27 mouse cellular contexts compared by ENCODE assay signal in genomic region chr6:97400446-97400845, GRCm38 (mm10).
A peak's percentile ranks its signal among the peaks of the same experiment; 100 is the strongest.
DNase-seq lines count a peak whose midpoint lies in the region; ATAC-seq lines count a peak whose summit lies in the region.
"Had no signal": no experiment of that assay in that cellular context is flagged by ENCODE, and none has a peak within 500 bp of the region (broad histone marks: within the 10 kb centered on the region; RNA-seq: fewer than 3 reads in every experiment).

No protein-coding gene starts in this region.

- no peak overlapping the region for H3K4me3 ChIP-seq in midbrain, embryonic 10.5 days
- H3K4me3 ChIP-seq in midbrain, embryonic 15.5 days = no peak overlapping the region
- H3K4me3 ChIP-seq: embryonic facial prominence, embryonic 12.5 days; embryonic facial prominence, embryonic 15.5 days; heart, embryonic 12.5 days; heart, embryonic 15.5 days; hindbrain, embryonic 10.5 days; hindbrain, embryonic 13.5 days; intestine, embryonic 15.5 days had no signal

- H3K27me3 ChIP-seq in midbrain, embryonic 10.5 days (ENCODE audit: low read depth, poor library complexity, severe bottlenecking) = 0 out of 2 replicates have a peak, but pooled peaks cover 4% of the 10 kb centered on the region
- no peaks in the 10 kb centered on the region for H3K27me3 ChIP-seq in midbrain, embryonic 15.5 days (replicated peaks)
- H3K27me3 ChIP-seq: CH12.LX; embryonic facial prominence, embryonic 12.5 days; embryonic facial prominence, embryonic 15.5 days; hindbrain, embryonic 13.5 days; intestine, embryonic 15.5 days; Patski had no signal

- no peaks in the 10 kb centered on the region for H3K9me3 ChIP-seq in midbrain, embryonic 10.5 days (replicated peaks)
- H3K9me3 ChIP-seq in midbrain, embryonic 15.5 days = no peaks in the 10 kb centered on the region
- H3K9me3 ChIP-seq: embryonic facial prominence, embryonic 12.5 days; embryonic facial prominence, embryonic 15.5 days; heart, embryonic 12.5 days; heart, embryonic 15.5 days; hindbrain, embryonic 10.5 days; hindbrain, embryonic 13.5 days; intestine, embryonic 15.5 days had no signal

- WGBS in midbrain, embryonic 10.5 days = 93% methylated on average over 6 of the region's 6 CpGs
- 89% methylated on average over 6 of the region's 6 CpGs for WGBS in midbrain, embryonic 15.5 days

- H3K4me2 ChIP-seq in midbrain, embryonic 15.5 days = no peak overlapping the region
- H3K4me2 ChIP-seq: embryonic facial prominence, embryonic 12.5 days; embryonic facial prominence, embryonic 15.5 days; heart, embryonic 12.5 days; heart, embryonic 15.5 days; hindbrain, embryonic 13.5 days; intestine, embryonic 15.5 days had no signal

- H3K27ac ChIP-seq in midbrain, embryonic 10.5 days (replicated peaks) = 0 out of 2 replicates have a peak overlapping the region, but pooled peaks have one; percentile 28
- no peak overlapping the region for H3K27ac ChIP-seq in midbrain, embryonic 15.5 days
- H3K27ac ChIP-seq: embryonic facial prominence, embryonic 12.5 days; embryonic facial prominence, embryonic 15.5 days; heart, embryonic 15.5 days; hindbrain, embryonic 10.5 days; hindbrain, embryonic 13.5 days; intestine, embryonic 15.5 days had no signal

- DNase-seq in gastrocnemius, adult 18-20 months (ENCODE audit: low spot score) = peak; percentile 62
- no peak for DNase-seq in gastrocnemius, postnatal 4 days (ENCODE audit: low spot score in 2 of 2)
- no peak for DNase-seq in midbrain, embryonic 10.5 days (ENCODE audit: low spot score)
- peak; percentile 14 for DNase-seq in gastrocnemius, postnatal 10 days
- peak; percentile 47 for DNase-seq in skeletal muscle tissue, adult 2 months (ENCODE audit: low read depth, low spot score)
- no peak for DNase-seq in adrenal gland, adult 8-10 months
- no peak for DNase-seq in lung, postnatal 14 days
- DNase-seq: adrenal gland, postnatal 14 days; cerebellum, adult 11 months; cerebellum, adult 2 months; cerebellum, adult 9-11 months; cerebellum, postnatal 25 days; heart, postnatal 10 days; heart, postnatal 36 days had no signal

- no peak overlapping the region for H3K9ac ChIP-seq in midbrain, embryonic 15.5 days
- H3K9ac ChIP-seq: embryonic facial prominence, embryonic 12.5 days; embryonic facial prominence, embryonic 15.5 days; heart, embryonic 12.5 days; heart, embryonic 15.5 days; hindbrain, embryonic 13.5 days; intestine, embryonic 15.5 days had no signal

- no peaks in the 10 kb centered on the region; the same call in 1 of the 2 replicates for H3K36me3 ChIP-seq in midbrain, embryonic 10.5 days
- no peaks in the 10 kb centered on the region for H3K36me3 ChIP-seq in midbrain, embryonic 15.5 days (replicated peaks)
- H3K36me3 ChIP-seq: embryonic facial prominence, embryonic 12.5 days; embryonic facial prominence, embryonic 15.5 days; G1E; heart, embryonic 12.5 days; heart, embryonic 15.5 days; hindbrain, embryonic 13.5 days; intestine, embryonic 15.5 days had no signal

- H3K4me1 ChIP-seq in midbrain, embryonic 10.5 days = peaks cover 42% of the 10 kb centered on the region
- H3K4me1 ChIP-seq in midbrain, embryonic 15.5 days = peaks cover 20% of the 10 kb centered on the region

- ATAC-seq in midbrain, embryonic 15.5 days (replicated peaks) = no peak
- ATAC-seq: forebrain, embryonic 14.5 days; hindbrain, embryonic 16.5 days; intestine, embryonic 15.5 days; Patski had no signal

Comparison
In these comparisons a context has a peak if more than half of its experiments do, and no peak if none do; other contexts are left out.
1. DNase-seq: peak in gastrocnemius, adult 18-20 months (single experiment), gastrocnemius, postnatal 10 days (single experiment) and skeletal muscle tissue, adult 2 months (single experiment); none in gastrocnemius, postnatal 4 days (0 of 2), midbrain, embryonic 10.5 days (single experiment), adrenal gland, adult 8-10 months (single experiment) and lung, postnatal 14 days (single experiment).